Mouse (Mus musculus) intestine, postnatal 0 days (tissue): Measurements from ENCODE around the gene Pmm1. TPM values are rescaled to one million over a fixed set of nuclear protein-coding genes. Genes with fewer than 3 reads are reported as not detected.
A peak's percentile ranks its signal among the peaks of the same experiment; 100 is the strongest.

Experiments
- ATAC-seq: fragments of 200-750 bp; cut with Nextera tagmentation; 2 replicates; pipeline ENCODE4 v1.8.0; 2017; ENCODE audit warnings: mild to moderate bottlenecking, moderate TSS enrichment, moderate library complexity
- H3K27ac ChIP-seq: fragments of 300-500 bp; sonication (generic); 2 replicates; pipeline ENCODE4 v1.5.1; 2014; ENCODE audit warnings: mild to moderate bottlenecking, low read depth, low read length, moderate library complexity
- H3K27me3 ChIP-seq: fragments of 300-500 bp; sonication (generic); replicated peaks from 2 replicates; pipeline ENCODE4 v1.6.1; 2014; ENCODE audit warnings: low read length, mixed read lengths; ENCODE audit not compliant: control insufficient read depth, insufficient read depth
- H3K36me3 ChIP-seq: fragments of 300-500 bp; sonication (generic); 2 replicates; pipeline ENCODE4 v1.6.1; 2014; ENCODE audit warnings: mild to moderate bottlenecking, moderate library complexity; ENCODE audit not compliant: control insufficient read depth, insufficient read depth
- H3K4me1 ChIP-seq: fragments of 300-500 bp; sonication (generic); replicated peaks from 2 replicates; pipeline ENCODE4 v1.6.1; 2014; ENCODE audit warnings: antibody characterized with exemption, low read length, mixed read lengths; ENCODE audit not compliant: control insufficient read depth, insufficient read depth
- H3K4me2 ChIP-seq: fragments of 300-500 bp; sonication (generic); replicated peaks from 2 replicates; pipeline ENCODE4 v1.6.1; 2014; ENCODE audit warnings: low read depth, mild to moderate bottlenecking, moderate library complexity
- H3K4me3 ChIP-seq: fragments of 300-500 bp; sonication (generic); 2 replicates; pipeline ENCODE4 v1.5.1; 2014; ENCODE audit warnings: low read depth, low read length
- H3K9ac ChIP-seq: fragments of 300-500 bp; sonication (generic); 2 replicates; pipeline ENCODE4 v1.6.1; 2014; ENCODE audit warnings: mild to moderate bottlenecking, low read depth, low read length
- H3K9me3 ChIP-seq: fragments of 300-500 bp; sonication (generic); 2 replicates; pipeline ENCODE4 v1.6.1; 2016; ENCODE audit warnings: mixed run types; ENCODE audit not compliant: control insufficient read depth
- CTCF ChIP-seq: sonication (generic); IDR thresholded peaks from 2 replicates; pipeline ENCODE4 v1.5.1; 2016; ENCODE audit warnings: low read depth, mild to moderate bottlenecking, control low read depth, antibody characterized with exemption, moderate library complexity
- WGBS: fragments of 180-500 bp; shearing (Covaris S2); extraction: QIAGEN DNeasy Blood & Tissue Kit; methylation state at CpG from one replicate; pipeline ENCODE4 v1.1.7; 2014; 5-methylcytosine and 5-hydroxymethylcytosine counted together
- polyA plus RNA-seq: library from polyadenylated mRNA; unstranded; fragments of >200 nt; fragmentation: Nextera tagmentation; extraction: Ambion mirVana; gene quantifications from 2 replicates; pipeline ENCODE4 v1.2.1, GENCODE M21; 2015

Pmm1 gene
- 14.5 and 15.8 TPM in 2 replicates for polyA plus RNA-seq

GRCm38 (mm10) chr15:81960171-81961077, at the start of gene Pmm1:
Gene Pmm1 (minus strand): TSS chr15:81960930.
- under 1% methylated on average over 77 of the region's 77 CpGs for WGBS
- Histone ChIP-seq H3K4me2 (peak within 1 kb of the TSS; percentile 79), H3K27ac (peak within 1 kb of the TSS; percentile 62), H3K4me3 (peak within 1 kb of the TSS; percentile 59), H3K36me3 (peaks cover under 1% of the 10 kb centered on the region; the same call in 1 of the 2 replicates), H3K27me3 (no peaks in the 10 kb centered on the region), H3K4me1 (no peaks in the 10 kb centered on the region), H3K9me3 (no peaks in the 10 kb centered on the region), H3K9ac (peak within 1 kb of the TSS; percentile 55)
- peak; percentile 95 for ATAC-seq
- peak; percentile 90 for TF ChIP-seq CTCF

GRCm38 (mm10) chr15:82004257-82004656, 43.5 kb upstream of the Pmm1 start:
- no peak overlapping the region for H3K27ac ChIP-seq
- WGBS = 48% methylated on average over 8 of the region's 8 CpGs
- ATAC-seq = peak; percentile 92
- TF ChIP-seq CTCF = no peak
- H3K27me3 ChIP-seq = no peaks in the 10 kb centered on the region
- no peaks in the 10 kb centered on the region for H3K9me3 ChIP-seq
- H3K4me2 ChIP-seq = no peak overlapping the region
- no peak overlapping the region for H3K4me3 ChIP-seq
- no peak overlapping the region for H3K9ac ChIP-seq
- peaks cover 10% of the 10 kb centered on the region for H3K36me3 ChIP-seq
- H3K4me1 ChIP-seq = no peaks in the 10 kb centered on the region

GRCm38 (mm10) chr15:81993992-81994391, 33.3 kb upstream of the Pmm1 start:
- no peak overlapping the region for H3K27ac ChIP-seq

GRCm38 (mm10) chr15:81990549-81990948, 29.8 kb upstream of the Pmm1 start:
- Histone ChIP-seq H3K9ac (no peak overlapping the region), H3K4me3 (no peak overlapping the region), H3K27me3 (no peaks in the 10 kb centered on the region), H3K9me3 (no peaks in the 10 kb centered on the region), H3K36me3 (peaks cover 18% of the 10 kb centered on the region; the same call in 1 of the 2 replicates), H3K27ac (no peak overlapping the region), H3K4me1 (no peaks in the 10 kb centered on the region), H3K4me2 (no peak overlapping the region)
- peak; percentile 42; the same call in 1 of the 2 replicates for ATAC-seq
- TF ChIP-seq CTCF = no peak
- 36% methylated on average over 7 of the region's 7 CpGs for WGBS

More at GRCm38 (mm10) chr15:81993992-81994391, 33.3 kb upstream of the Pmm1 start:
- WGBS = 80% methylated on average over 6 of the region's 6 CpGs
- Histone ChIP-seq H3K4me3 (no peak overlapping the region), H3K9me3 (no peaks in the 10 kb centered on the region), H3K27me3 (no peaks in the 10 kb centered on the region), H3K4me1 (no peaks in the 10 kb centered on the region), H3K4me2 (no peak overlapping the region), H3K36me3 (peaks cover 43% of the 10 kb centered on the region), H3K9ac (no peak overlapping the region)
- no peak for ATAC-seq
- no peak for TF ChIP-seq CTCF

- no peaks in the 10 kb centered on the region for H3K27me3 ChIP-seq
- no peak overlapping the region for H3K4me3 ChIP-seq
- WGBS = 43% methylated on average over 11 of the region's 11 CpGs
- H3K9ac ChIP-seq = no peak overlapping the region
- no peak overlapping the region for H3K4me2 ChIP-seq
- H3K9me3 ChIP-seq = no peaks in the 10 kb centered on the region
- 0 out of 2 replicates have a peak, but pooled peaks have one; percentile 21 for ATAC-seq
- no peak overlapping the region for H3K27ac ChIP-seq
- H3K4me1 ChIP-seq = no peaks in the 10 kb centered on the region
- TF ChIP-seq CTCF = peak; percentile 88
- peaks cover 11% of the 10 kb centered on the region; the same call in 1 of the 2 replicates for H3K36me3 ChIP-seq
Observed at GRCm38 (mm10) chr15:81989371-81990062, 28.8 kb upstream of the Pmm1 start.

- no peak within 1 kb of the TSS for H3K4me2 ChIP-seq
- WGBS = 89% methylated on average over 3 of the region's 3 CpGs
- H3K4me3 ChIP-seq = no peak within 1 kb of the TSS
- no peaks in the 10 kb centered on the region for H3K4me1 ChIP-seq
- no peak within 1 kb of the TSS for H3K9ac ChIP-seq
- no peaks in the 10 kb centered on the region for H3K9me3 ChIP-seq
- no peak within 1 kb of the TSS for H3K27ac ChIP-seq
- no peak for TF ChIP-seq CTCF
- no peaks in the 10 kb centered on the region for H3K36me3 ChIP-seq
- no peak for ATAC-seq
- no peaks in the 10 kb centered on the region for H3K27me3 ChIP-seq
Observed at GRCm38 (mm10) chr15:81987646-81988045, 26.9 kb upstream of the Pmm1 start, which contains the start of gene Xrcc6. Gene Xrcc6 (plus strand): TSS chr15:81987835.
